Mouse (Mus musculus) MEL (cell line): ENCODE results near the gene Schip1. TPM values are rescaled to one million over a fixed set of nuclear protein-coding genes. Genes with fewer than 3 reads are reported as not detected.

Experiments
- DNase-seq: peaks from one replicate; pipeline ENCODE4 v3.0.0; 2011; ENCODE audit warnings: low read depth, low spot score
- H3K27ac ChIP-seq: 2 replicates; pipeline ENCODE4 v1.5.1; 2012; ENCODE audit warnings: low read depth, mild to moderate bottlenecking, control low read depth, low read length, moderate library complexity; ENCODE audit not compliant: control insufficient read depth
- H3K27me3 ChIP-seq, 2 experiments: fragments of 150-350 bp in 1 of 2; sonication (generic) in 1 of 2; 2 replicates each; pipeline ENCODE4 v1.6.1; 2012; ENCODE audit warnings: low read length in 2 of 2, mild to moderate bottlenecking in 2 of 2, improper control_type of control experiment in 1 of 2, moderate library complexity in 1 of 2; ENCODE audit not compliant: insufficient read depth in 2 of 2, control insufficient read depth in 1 of 2
- H3K36me3 ChIP-seq, 2 experiments: 2 replicates each; pipeline ENCODE4 v1.6.1; 2012 to 2014; ENCODE audit warnings: low read length in 2 of 2, improper control_type of control experiment in 1 of 2, inconsistent platforms in 1 of 2, mild to moderate bottlenecking in 1 of 2; ENCODE audit not compliant: insufficient read depth in 2 of 2, control insufficient read depth in 1 of 2
- H3K4me1 ChIP-seq, 2 experiments: fragments of 150-350 bp in 1 of 2; sonication (generic) in 1 of 2; 2 replicates each; pipeline ENCODE4 v1.6.1; 2012; ENCODE audit warnings: low read length in 2 of 2, improper control_type of control experiment in 1 of 2, mild to moderate bottlenecking in 1 of 2; ENCODE audit not compliant: insufficient read depth in 2 of 2, control insufficient read depth in 1 of 2
- H3K4me3 ChIP-seq, 2 experiments: fragments of 150-350 bp in 1 of 2; sonication (generic) in 1 of 2; 2 replicates each; pipeline ENCODE4 v1.5.1; 2012; ENCODE audit warnings: low read depth in 2 of 2, low read length in 2 of 2, mild to moderate bottlenecking in 2 of 2, moderate library complexity in 2 of 2, control low read depth in 1 of 2, improper control_type of control experiment in 1 of 2; ENCODE audit not compliant: control insufficient read depth in 1 of 2, insufficient read depth in 1 of 2
- H3K79me2 ChIP-seq: 2 replicates; pipeline ENCODE4 v1.6.1; 2012; ENCODE audit warnings: mild to moderate bottlenecking, low read length, moderate library complexity; ENCODE audit not compliant: control insufficient read depth, poor library complexity, insufficient read depth
- H3K9ac ChIP-seq: 2 replicates; pipeline ENCODE4 v1.6.1; 2012; ENCODE audit warnings: low read depth, mild to moderate bottlenecking, control low read depth, low read length, moderate library complexity; ENCODE audit not compliant: control insufficient read depth, poor library complexity, severe bottlenecking
- H3K9me3 ChIP-seq: fragments of 150-350 bp; sonication (generic); replicated peaks from 2 replicates; pipeline ENCODE4 v1.6.1; 2012; ENCODE audit warnings: mild to moderate bottlenecking, low read length, improper control_type of control experiment, moderate library complexity; ENCODE audit not compliant: insufficient read depth
- BHLHE40 ChIP-seq: IDR thresholded peaks from 2 replicates; pipeline ENCODE4 v1.6.1; 2012; ENCODE audit warnings: low read depth, mild to moderate bottlenecking, inconsistent platforms, low read length, improper control_type of control experiment, borderline replicate concordance
- CHD1 ChIP-seq: IDR thresholded peaks from 2 replicates; pipeline ENCODE4 v1.6.1; 2012; ENCODE audit warnings: low read depth, mild to moderate bottlenecking, inconsistent platforms, low read length, improper control_type of control experiment
- CHD2 ChIP-seq: IDR thresholded peaks from 2 replicates; pipeline ENCODE4 v1.6.1; 2011; ENCODE audit warnings: low read length, improper control_type of control experiment
- ELF1 ChIP-seq: IDR thresholded peaks from 2 replicates; pipeline ENCODE4 v1.6.1; 2014; ENCODE audit warnings: low read depth, mild to moderate bottlenecking, inconsistent platforms, low read length, improper control_type of control experiment, moderate library complexity
- EP300 ChIP-seq, 2 experiments: IDR thresholded peaks; 2 replicates each; pipeline ENCODE4 v1.6.1; 2011; ENCODE audit warnings: improper control_type of control experiment in 2 of 2, low read length in 2 of 2, low read depth in 1 of 2, mild to moderate bottlenecking in 1 of 2
- ETS1 ChIP-seq: IDR thresholded peaks from 2 replicates; pipeline ENCODE4 v1.6.1; 2012; ENCODE audit warnings: low read depth, mild to moderate bottlenecking, inconsistent platforms, low read length, improper control_type of control experiment, moderate library complexity
- GATA1 ChIP-seq: IDR thresholded peaks from 2 replicates; pipeline ENCODE4 v1.6.1; 2011; ENCODE audit warnings: low read depth, low read length, improper control_type of control experiment
- HCFC1 ChIP-seq: IDR thresholded peaks from 2 replicates; pipeline ENCODE4 v1.6.1; 2012; ENCODE audit warnings: low read depth, mild to moderate bottlenecking, inconsistent platforms, low read length, improper control_type of control experiment, moderate library complexity
- JUND ChIP-seq: IDR thresholded peaks from 2 replicates; pipeline ENCODE4 v1.6.1; 2011; ENCODE audit warnings: low read depth, mild to moderate bottlenecking, improper control_type of control experiment, low read length
- KAT2A ChIP-seq: conservative IDR thresholded peaks from 2 replicates; pipeline ENCODE4 v1.6.1; 2012; ENCODE audit warnings: low read depth, low read length, improper control_type of control experiment, inconsistent platforms
- MAX ChIP-seq: IDR thresholded peaks from 2 replicates; pipeline ENCODE4 v1.6.1; 2011; ENCODE audit warnings: low read length, improper control_type of control experiment
- MAZ ChIP-seq: IDR thresholded peaks from 2 replicates; pipeline ENCODE4 v1.6.1; 2012; ENCODE audit warnings: low read depth, mild to moderate bottlenecking, inconsistent platforms, low read length, improper control_type of control experiment
- MXI1 ChIP-seq: IDR thresholded peaks from 2 replicates; pipeline ENCODE4 v1.6.1; 2011; ENCODE audit warnings: mild to moderate bottlenecking, low read depth, low read length, improper control_type of control experiment
- MYB ChIP-seq: IDR thresholded peaks from 2 replicates; pipeline ENCODE4 v1.6.1; 2011; ENCODE audit warnings: mild to moderate bottlenecking, low read depth, low read length, improper control_type of control experiment
- MYC ChIP-seq: IDR thresholded peaks from 2 replicates; pipeline ENCODE4 v1.6.1; 2011; ENCODE audit warnings: low read depth, mild to moderate bottlenecking, low read length, improper control_type of control experiment, moderate library complexity
- POLR2A ChIP-seq, 2 experiments: IDR thresholded peaks; 2 replicates each; pipeline ENCODE4 v1.6.1; 2011 to 2012; ENCODE audit warnings: low read length in 2 of 2, mild to moderate bottlenecking in 2 of 2, control low read depth in 1 of 2, improper control_type of control experiment in 1 of 2, low read depth in 1 of 2, moderate library complexity in 1 of 2; ENCODE audit not compliant: control insufficient read depth in 1 of 2, insufficient read depth in 1 of 2, poor library complexity in 1 of 2
- POLR2AphosphoS5 ChIP-seq: IDR thresholded peaks from 2 replicates; pipeline ENCODE4 v1.6.1; 2012; ENCODE audit warnings: low read depth, borderline replicate concordance, mild to moderate bottlenecking, inconsistent platforms, low read length, moderate library complexity, mixed read lengths
- RCOR1 ChIP-seq: IDR thresholded peaks from 2 replicates; pipeline ENCODE4 v1.6.1; 2012; ENCODE audit warnings: low read depth, mild to moderate bottlenecking, inconsistent platforms, low read length, improper control_type of control experiment
- SIN3A ChIP-seq: IDR thresholded peaks from 2 replicates; pipeline ENCODE4 v1.6.1; 2012; ENCODE audit warnings: low read length, improper control_type of control experiment, inconsistent platforms
- TAL1 ChIP-seq: IDR thresholded peaks from 2 replicates; pipeline ENCODE4 v1.6.1; 2012; ENCODE audit warnings: mild to moderate bottlenecking, inconsistent platforms, low read length, moderate library complexity, mixed read lengths
- TBP ChIP-seq: IDR thresholded peaks from 2 replicates; pipeline ENCODE4 v1.8.0; 2011; ENCODE audit warnings: low read depth, low read length, improper control_type of control experiment
- TCF12 ChIP-seq: IDR thresholded peaks from 2 replicates; pipeline ENCODE4 v1.6.1; 2014; ENCODE audit warnings: low read depth, mild to moderate bottlenecking, inconsistent platforms, low read length, improper control_type of control experiment, moderate library complexity
- USF1 ChIP-seq: IDR thresholded peaks from 2 replicates; pipeline ENCODE4 v1.6.1; 2014; ENCODE audit warnings: low read depth, mild to moderate bottlenecking, inconsistent platforms, low read length, improper control_type of control experiment, moderate library complexity
- USF2 ChIP-seq, 2 experiments: IDR thresholded peaks; 2 replicates each; pipeline ENCODE4 v1.6.1; 2011 to 2012; ENCODE audit warnings: improper control_type of control experiment in 2 of 2, low read length in 2 of 2, borderline replicate concordance in 1 of 2, inconsistent platforms in 1 of 2, low read depth in 1 of 2, mild to moderate bottlenecking in 1 of 2; ENCODE audit not compliant: insufficient read depth in 1 of 2
- ZKSCAN1 ChIP-seq: IDR thresholded peaks from 2 replicates; pipeline ENCODE4 v1.6.1; 2012; ENCODE audit warnings: low read depth, mild to moderate bottlenecking, inconsistent platforms, low read length, improper control_type of control experiment, moderate library complexity
- ZMIZ1 ChIP-seq: IDR thresholded peaks from 2 replicates; pipeline ENCODE4 v1.6.1; 2012; ENCODE audit warnings: low read depth, mild to moderate bottlenecking, inconsistent platforms, low read length, improper control_type of control experiment, moderate library complexity
- ZNF384 ChIP-seq: IDR thresholded peaks from 2 replicates; pipeline ENCODE4 v1.6.1; 2012; ENCODE audit warnings: low read depth, mild to moderate bottlenecking, inconsistent platforms, low read length, improper control_type of control experiment
- polyA plus RNA-seq, 2 experiments: library from polyadenylated mRNA; stranded (reverse) in 1 of 2; unstranded in 1 of 2; fragments of >175 nt in 1 of 2; fragments of >200 nt in 1 of 2; gene quantifications; 2 replicates each; pipeline versions ENCODE4 v1.2.1 to v1.2.4; 2012; ENCODE audit warnings: low replicate concordance in 2 of 2, low read depth in 1 of 2; ENCODE audit not compliant: insufficient read length in 2 of 2, insufficient read depth in 1 of 2, missing spikeins in 1 of 2
- total RNA-seq: library from RNA; depleted of rRNA; stranded (reverse); fragments of 300-350 nt; gene quantifications from 2 replicates; pipeline ENCODE4 v1.2.3, GENCODE M21; 2012

Gene Schip1
- total and polyA plus RNA-seq, 3 experiments, result 10.1 to 12.4 TPM; not detected in 1

DNA sequence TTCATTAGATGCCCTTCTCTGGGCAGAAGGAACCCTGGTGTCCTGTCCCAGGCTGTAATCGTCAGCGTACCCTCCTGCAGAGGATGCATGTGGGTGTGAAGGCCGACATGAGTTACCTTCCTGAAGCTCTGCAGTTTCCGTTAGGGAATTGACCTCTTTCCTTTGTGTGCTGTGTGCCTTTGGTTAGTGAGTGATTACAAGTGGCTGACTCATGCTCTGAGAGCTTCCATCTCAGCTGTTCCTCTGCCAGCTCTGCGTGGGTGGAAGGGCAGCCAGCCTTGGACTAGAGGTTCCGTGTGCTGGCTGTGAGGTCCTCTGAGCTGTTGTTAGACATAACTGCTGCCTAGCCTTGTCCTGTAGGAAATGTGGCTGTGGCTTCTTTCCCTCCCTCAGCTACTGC is 444.0 kb downstream of the Schip1 start:
- peak; percentile 83 for DNase-seq
- Histone ChIP-seq H3K36me3 (peaks cover 0 to 41% of the 10 kb centered on the region in 2 experiments; a peak in 3 of 4 replicates), H3K9me3 (no peaks in the 10 kb centered on the region), H3K4me1 (peaks cover 26 to 41% of the 10 kb centered on the region in 2 experiments), H3K27me3 (no peaks in the 10 kb centered on the region), H3K9ac (peak overlapping the region; percentile 32), H3K27ac (peak overlapping the region; percentile 60), H3K4me3 (peak overlapping the region in 1 of 2 experiments; percentile 28; a peak in 1 of 4 replicates), H3K79me2 (0 out of 2 replicates have a peak, but pooled peaks cover 1% of the 10 kb centered on the region)
- TF ChIP-seq BHLHE40 (peak; percentile 6; the same call in 1 of the 2 replicates), TCF12 (peak; percentile 49; the same call in 1 of the 2 replicates), SIN3A (peak; percentile 72), CHD2 (no peak), ZKSCAN1 (no peak), MXI1 (peak; percentile 33; the same call in 1 of the 2 replicates), MAZ (no peak), MYB (peak; percentile 78; the same call in 1 of the 2 replicates), MYC (peak; percentile 70; the same call in 1 of the 2 replicates), GATA1 (0 out of 2 replicates have a peak, but pooled peaks have one; percentile 30), ETS1 (peak; percentile 98), RCOR1 (peak; percentile 62), POLR2A (IDR thresholded peaks at IDR 0.05; ENCODE audit: control insufficient read depth in 1 of 2, insufficient read depth in 1 of 2, low read depth in 1 of 2, low read length in 2 of 2, poor library complexity in 1 of 2) (peak in 1 of 2 experiments; percentile 39; a peak in 1 of 4 replicates), USF2 (IDR thresholded peaks at IDR 0.05; ENCODE audit: borderline replicate concordance in 1 of 2, insufficient read depth in 1 of 2, low read depth in 1 of 2, low read length in 2 of 2) (no peak), MAX (peak; percentile 63), KAT2A (no peak), ZNF384 (0 out of 2 replicates have a peak, but pooled peaks have one; percentile 1), TBP (peak; percentile 55; the same call in 1 of the 2 replicates), EP300 (IDR thresholded peaks at IDR 0.05; ENCODE audit: low read depth in 1 of 2, low read length in 2 of 2) (peak; percentile 77 to 83), JUND (no peak), ELF1 (0 out of 2 replicates have a peak, but pooled peaks have one; percentile 20), POLR2AphosphoS5 (no peak), USF1 (no peak), TAL1 (peak; percentile 36), HCFC1 (no peak), CHD1 (no peak), ZMIZ1 (no peak)
